Mouse (Mus musculus): ENCODE results near the gene Il12a.

Il12a gene

GRCm38 (mm10) chr3:68690344-68690743 lies at the start of gene Il12a:
Gene Il12a, plus strand, starts transcription at chr3:68690644.
- DNase-seq: no peak

DNA sequence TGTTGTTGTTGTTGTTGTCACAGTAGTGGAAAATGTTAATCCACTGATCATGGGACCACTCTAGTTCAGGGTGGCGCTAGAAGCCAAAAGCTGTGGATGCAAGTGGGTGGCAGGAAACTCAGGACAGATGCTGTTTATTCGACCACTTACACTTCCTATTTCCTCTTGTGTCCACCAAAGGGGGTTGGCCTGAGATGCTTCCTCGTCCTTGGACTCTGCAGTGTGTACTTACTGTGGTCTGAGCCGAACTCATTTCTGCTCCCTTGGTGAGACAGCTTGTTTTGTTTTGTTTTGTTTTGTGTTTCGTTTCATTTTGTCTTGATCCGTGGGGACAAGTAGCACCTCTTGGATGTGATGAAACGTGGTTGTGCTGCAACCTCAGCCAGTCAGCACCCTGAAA lies 47.5 kb upstream of the Il12a start:
- DNase-seq: no peak

DNA sequence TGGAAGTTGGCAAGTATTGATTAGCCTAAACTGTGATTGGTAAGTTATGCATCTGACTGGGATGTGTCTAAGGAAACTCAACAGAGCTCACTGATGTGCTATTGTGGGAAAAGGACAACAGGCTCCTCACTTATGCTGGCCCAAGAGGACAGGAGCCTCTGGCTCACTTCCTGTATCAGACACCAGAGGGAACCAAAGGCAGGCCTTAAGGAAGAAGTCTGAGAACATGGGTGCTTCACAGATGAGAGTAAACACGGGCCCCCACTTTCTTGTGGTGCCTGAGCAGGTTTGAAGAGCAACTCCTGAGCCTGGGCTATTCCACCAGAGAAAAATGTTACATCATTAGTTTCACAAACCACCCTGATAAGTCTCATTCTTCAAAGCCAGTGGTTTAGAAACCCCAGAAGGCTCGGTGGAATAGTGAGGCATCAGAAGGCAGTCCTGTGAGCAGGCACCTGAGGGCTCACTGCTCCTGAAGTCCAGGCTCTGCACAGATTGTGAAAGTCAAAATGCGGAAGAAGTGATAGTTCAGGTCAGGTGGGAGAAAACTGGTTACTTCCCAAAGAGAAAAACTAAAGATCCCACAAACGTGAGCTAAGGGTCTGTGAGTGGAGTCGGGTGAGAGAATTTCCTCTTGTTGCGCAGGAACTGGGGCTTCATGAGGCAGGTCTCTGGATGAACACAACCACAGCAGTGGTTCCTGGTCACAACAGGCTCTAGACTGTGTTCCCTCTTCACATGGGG lies 43.9 kb upstream of the Il12a start:
- peak in 1 of 2 experiments; percentile 23 for DNase-seq

- DNase-seq: no peak
Measured at GRCm38 (mm10) chr3:68647282-68647681, 43.2 kb upstream of the Il12a start.

- DNase-seq: no peak
Measured at GRCm38 (mm10) chr3:68650251-68650650, 40.2 kb upstream of the Il12a start.

DNA sequence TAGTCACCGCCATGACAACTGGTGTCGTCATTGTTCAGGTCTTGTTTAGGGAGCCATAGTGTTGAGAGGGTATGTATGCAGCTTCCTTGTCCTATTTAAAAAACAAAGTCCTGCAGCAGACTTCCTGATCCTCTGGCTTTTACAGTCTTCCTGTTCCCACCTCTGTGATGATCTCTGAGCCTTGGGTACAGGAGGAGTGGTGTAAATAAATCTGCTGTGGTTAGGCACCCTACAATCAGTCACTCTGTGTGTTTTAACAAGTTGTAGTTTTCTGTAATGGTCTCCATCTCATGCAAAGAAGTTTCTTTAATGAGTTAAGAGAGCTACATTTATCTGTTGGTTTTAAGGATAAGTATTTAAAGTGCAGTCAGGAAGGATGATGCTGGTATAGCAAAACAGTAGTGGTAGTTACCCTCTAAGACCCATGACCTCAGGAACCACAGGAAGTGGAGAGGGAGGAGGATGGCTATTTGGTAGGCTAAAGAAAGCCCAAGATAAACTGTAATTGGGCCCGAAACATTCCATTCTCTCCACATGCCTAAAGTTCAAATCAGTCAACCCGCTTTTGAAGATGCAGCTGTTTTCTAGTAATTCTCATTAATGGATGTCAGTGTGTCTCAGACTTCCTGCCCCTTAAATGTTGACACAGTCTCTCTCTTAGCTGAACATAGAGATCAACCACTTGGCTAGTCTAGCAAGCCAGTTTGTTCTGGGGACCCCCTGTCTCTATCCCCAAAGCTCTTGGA lies 33.7 kb upstream of the Il12a start:
- DNase-seq: no peak

DNA sequence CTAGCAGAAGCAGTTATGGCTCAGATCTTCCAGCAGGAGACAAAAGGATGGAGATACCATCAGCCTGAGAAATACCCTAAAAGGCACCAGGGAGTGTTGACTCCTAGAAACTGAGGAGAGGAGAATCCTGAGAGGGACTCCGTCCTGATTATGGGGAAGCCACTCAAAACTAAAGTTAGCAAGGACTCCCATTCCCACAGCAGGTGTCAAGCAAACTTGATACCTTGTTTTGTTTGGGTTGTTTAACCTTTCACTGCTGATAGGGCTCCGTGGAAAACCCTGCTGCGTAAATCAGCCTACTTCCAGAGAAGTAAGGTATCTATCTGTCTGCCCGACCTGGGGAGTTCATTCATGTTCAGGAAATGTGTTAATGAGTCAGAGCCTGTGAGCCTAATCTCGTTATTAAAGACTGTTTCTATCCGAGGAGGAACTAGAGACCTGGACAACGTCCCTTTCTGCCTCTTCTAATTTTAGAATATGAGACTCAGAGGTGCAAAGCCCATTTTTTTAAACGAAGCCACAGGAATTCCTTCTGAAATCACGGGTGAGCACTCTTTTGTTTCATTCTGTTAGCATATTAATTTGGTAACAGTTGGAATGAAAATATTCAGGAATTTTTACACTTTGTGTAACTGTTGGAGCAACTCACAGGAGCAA lies 32.7 kb upstream of the Il12a start:
- no peak for DNase-seq

DNA sequence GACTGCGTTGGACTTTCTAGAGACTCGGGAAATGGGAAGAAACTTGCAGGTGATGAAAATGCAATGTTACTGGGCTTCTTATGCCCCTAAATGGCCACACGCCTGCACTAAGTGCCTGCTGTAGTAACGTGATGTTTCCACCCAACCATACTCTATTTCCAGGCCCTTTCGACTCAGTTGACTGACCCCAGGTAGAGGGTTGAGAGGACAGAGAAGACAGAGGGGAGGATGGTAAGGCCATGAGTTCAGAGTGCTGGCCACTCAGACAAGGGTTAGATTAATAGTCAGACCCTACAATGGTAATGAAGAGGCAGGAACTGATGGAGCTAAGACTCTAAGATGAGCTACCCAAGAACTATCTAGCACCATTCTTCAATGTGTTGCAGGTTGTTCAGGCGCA lies 30.4 kb upstream of the Il12a start:
- DNase-seq: no peak

GRCm38 (mm10) chr3:68660538-68660937 lies 29.9 kb upstream of the Il12a start:
- DNase-seq: no peak

GRCm38 (mm10) chr3:68662386-68662785 lies 28.1 kb upstream of the Il12a start:
- DNase-seq: no peak

GRCm38 (mm10) chr3:68664337-68664736 lies 26.1 kb upstream of the Il12a start:
- no peak for DNase-seq

DNA sequence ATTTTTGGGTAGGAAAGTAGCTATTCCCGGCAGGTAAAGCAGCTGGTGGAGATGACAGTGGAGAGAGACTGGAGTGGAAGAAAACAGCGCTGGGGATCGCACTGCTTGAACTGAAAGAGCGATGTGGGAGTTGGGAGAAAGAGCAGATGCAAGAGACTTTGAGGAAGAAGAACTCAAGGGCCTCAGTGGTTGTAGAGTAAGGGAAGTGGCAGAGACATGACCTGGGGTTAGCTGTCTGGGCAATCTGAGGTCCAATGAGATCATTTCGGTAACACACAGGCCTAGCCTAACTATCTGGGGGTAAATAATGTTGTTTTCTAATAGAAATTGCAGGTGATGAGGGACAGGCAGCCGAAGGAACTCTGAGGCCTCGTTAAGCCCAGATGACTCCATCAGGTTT lies 24.1 kb upstream of the Il12a start:
- no peak for DNase-seq

GRCm38 (mm10) chr3:68667852-68668251 lies 22.6 kb upstream of the Il12a start:
- DNase-seq: no peak

DNA sequence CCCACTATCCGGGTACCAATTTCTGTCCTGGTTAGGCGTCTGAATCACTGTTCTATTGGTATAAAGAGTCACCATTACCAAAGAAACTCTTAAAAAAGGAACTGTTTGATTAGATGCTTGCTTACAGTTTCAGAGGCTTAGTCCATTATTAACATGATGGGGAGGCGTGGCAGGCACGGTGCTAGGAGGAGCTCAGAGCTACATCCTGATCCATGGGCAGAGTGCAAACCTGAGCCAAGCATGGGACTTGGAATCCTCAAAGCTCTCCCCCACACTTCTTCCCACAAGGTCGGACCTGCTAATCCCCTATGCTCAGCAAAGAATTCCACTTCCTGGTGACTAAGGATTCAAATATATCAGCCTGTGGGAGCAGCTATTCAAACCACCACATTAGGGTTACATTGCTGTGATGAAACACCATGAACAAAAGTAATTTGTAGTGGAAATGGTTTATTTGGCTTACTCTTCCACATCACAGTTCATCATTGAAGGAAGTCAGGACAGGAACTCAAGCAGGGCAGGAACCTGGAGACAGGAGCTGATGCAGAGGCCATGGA lies 20.9 kb upstream of the Il12a start:
- peak in 1 of 2 experiments; percentile 26 for DNase-seq

DNA sequence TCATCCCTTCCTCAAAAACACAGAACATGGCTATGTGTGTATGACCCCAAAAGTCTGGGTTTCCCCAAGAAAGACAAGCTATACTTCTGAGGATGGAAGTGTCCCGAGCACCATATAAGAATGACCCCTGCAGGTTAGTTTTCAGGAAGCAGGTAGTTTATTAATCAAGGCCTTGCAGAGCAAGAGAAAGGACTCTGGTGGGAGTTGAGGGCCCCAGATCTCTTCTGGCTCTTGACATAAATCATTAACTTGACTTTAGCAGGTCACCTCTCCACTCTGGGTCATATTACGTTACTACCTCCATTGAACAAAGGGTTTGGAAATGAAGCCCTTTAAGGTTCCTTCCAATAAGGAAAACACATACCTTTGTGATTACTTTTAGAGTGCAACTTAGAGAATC lies 15.7 kb upstream of the Il12a start:
- no peak for DNase-seq

- no peak for DNase-seq
Measured at GRCm38 (mm10) chr3:68675216-68675835, 15.1 kb upstream of the Il12a start.

DNA sequence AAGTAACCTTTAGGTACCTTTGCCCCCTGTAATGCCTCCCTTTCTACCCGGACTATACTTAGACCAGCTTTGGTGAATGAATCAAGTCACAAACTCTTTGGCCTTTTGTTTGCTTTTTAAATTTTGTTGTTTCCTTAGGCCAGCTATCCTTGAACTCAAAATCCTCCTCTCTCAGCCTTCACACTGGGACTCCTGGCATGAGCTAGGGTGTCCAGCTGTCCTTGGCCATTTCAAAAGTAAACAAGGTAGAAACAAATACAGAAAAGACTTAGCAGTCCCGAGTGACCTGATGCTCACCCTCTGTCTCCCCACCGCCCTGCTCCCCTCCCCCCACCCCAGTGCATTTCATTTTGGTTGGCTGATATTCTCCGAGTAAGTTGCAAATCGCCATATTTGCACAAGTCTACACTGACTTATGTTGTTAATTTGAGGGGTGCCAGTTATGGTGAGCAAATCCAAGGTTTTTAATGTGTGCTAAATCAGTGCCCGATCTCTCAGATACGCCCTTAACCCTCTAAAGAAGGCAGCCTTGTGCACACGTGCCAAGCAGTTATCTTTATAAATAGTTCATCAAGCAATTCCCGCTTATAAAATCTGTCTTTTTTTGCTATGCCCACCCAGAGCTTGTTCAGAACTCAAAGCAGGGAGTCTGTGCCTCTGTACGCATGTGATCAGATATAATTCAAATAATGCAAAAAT lies 14.3 kb upstream of the Il12a start:
- DNase-seq: no peak

GRCm38 (mm10) chr3:68676831-68677303 lies 13.6 kb upstream of the Il12a start:
- no peak for DNase-seq

DNA sequence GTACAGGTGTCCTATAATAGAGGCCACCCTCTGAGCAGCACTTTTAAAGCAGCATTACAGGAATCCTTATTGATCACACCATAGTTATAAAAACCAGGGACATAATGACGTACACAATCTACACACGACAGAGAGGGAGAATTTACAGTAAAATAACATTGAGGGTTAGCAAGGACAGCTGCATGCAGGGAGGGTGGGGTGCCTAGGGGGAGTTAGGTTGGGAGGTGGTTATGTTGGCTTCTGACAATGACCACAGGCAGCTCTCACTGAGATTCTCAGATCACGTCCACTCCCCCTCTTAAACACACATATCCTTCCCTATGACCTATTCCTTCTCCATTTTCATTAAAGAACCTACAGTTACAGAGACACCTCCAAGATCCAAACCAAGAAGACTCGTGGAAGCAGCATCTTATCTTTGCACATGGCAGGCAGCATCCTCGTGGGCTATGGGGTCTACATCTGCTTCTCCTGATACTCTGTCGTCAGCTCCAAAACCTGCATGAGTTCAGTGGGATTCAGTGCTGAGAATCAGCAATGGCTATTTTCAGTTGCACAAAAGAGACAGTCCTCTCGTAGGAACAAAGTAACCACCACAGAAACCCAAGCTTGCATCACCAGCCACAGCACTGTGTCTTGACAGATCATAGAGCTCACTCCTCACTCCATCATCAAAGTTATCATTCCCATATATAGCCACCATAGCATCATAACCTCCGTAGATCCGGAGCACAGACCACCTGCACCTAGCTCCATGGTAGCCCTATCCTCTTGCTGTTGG lies 11.4 kb upstream of the Il12a start:
- no peak for DNase-seq

- no peak for DNase-seq
Measured at GRCm38 (mm10) chr3:68683579-68683978, 6.9 kb upstream of the Il12a start.

DNA sequence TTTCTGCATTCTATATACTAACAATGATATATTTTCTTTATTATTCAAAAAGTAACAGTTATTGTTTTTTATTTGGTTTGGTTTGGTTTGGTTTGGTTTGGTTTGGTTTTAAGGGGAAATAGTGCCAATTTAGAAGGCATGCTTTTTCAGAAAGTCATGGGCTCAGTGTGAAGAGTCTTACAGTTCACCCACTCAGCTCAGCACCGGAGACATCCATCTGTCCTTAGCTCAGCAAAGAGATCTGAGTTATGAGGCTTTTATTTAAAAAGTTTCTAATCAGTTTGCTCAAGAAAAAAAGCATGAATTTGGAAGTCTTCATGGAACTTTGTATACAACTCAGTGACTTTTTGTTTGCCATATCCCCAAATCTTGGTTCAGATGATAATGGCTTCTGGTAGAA lies 6.2 kb upstream of the Il12a start:
- DNase-seq: no peak

Measured in kidney, postnatal 25 days (tissue).